Mouse (Mus musculus) frontal cortex, adult (tissue): ENCODE measurements around the gene Tnfsf11.

Source experiments
- ATAC-seq: cut with Nextera tagmentation; 2 replicates; pipeline ENCODE4 v1.9.2; 2017; ENCODE audit warnings: mild to moderate bottlenecking, moderate library complexity, mixed read lengths; ENCODE audit not compliant: low TSS enrichment

The Tnfsf11 gene

DNA sequence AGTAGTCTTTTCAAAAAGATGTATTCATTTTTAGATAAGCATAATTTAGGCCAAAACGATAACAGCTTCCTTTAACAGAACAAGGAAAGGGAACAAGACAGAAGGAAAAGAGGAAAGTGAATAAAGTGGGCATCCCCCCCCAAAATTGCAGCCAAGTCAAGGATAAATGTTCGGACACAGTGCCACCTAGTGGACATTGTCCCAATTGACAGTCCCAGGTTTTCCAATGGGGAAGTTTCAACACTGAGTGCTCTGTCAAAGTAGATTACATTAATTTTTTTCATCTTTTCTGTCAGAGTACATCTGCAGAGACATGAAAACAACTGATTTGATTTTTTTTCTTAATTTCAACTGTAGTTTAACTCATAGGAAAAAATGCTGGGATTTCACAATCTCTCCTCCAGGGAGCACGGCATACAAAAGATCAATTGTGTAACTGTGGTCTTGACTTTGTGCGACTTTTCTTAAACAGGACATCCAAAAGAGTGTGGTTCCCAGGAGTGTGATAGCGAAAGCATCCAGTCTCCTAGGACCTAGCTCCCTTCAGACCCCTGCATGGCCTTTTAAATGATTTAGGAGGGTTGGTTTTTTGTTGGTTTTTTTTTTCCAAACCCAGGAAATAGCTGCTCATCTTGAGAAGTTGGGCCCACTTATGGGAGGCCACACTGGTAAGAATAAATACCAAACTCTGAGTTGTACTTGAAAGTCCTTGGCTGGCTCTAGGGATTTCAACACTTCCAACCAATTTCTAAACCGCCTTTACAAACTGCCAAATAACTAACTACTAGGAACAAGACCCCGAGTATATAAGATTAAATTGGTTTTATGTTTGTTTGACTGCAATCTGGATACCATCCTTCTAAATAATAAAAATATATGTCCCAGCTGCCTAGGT lies 19.7 kb downstream of the Tnfsf11 start:
- ATAC-seq, result 0 out of 2 replicates have a peak, but pooled peaks have one; percentile 41

DNA sequence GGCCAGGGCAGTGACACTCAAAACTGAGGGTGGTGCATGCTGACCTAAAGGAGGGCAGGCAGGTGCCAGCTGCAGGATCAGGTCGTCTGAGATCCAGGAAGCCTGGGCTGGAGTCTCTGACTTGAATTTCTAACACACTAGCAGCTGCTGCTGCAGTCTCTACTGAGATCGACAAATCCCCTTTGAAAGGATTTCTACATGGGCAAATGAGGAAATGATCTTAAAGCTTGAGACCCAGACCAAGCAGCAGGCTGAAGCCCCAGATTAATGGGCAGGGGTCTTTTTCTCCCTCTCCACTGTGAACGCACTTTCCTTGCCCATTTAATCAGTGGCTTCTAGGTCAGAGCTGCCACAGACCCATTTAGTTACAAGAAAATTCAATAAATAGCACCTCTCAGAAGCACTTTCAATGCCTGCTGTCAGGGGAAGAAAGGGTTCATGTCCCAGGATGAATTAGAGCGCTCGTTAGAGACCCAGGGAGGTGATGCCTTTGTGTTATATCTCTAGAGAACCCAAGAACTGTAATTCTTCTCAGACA lies 21.8 kb downstream of the Tnfsf11 start:
- ATAC-seq, result no peak

DNA sequence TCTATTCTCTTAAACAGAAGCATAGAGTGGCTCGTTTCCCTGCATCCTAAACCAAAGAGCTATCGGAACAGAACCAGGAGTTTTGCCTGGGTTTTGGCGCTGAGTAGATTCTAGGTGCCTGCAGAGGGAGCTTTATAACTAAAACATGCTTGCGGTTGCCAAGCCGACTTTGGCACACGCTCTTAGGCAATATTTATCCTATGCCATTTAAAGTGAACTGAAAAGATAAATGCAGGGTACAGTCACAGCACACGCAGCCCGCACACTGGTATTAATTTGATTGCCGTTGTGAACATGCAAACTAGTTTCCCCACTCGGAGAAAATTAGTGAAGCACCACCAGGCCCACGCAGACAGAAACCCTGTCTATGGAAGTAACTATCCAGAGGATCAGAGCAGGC lies 25.4 kb downstream of the Tnfsf11 start:
- peak; percentile 97 for ATAC-seq

DNA sequence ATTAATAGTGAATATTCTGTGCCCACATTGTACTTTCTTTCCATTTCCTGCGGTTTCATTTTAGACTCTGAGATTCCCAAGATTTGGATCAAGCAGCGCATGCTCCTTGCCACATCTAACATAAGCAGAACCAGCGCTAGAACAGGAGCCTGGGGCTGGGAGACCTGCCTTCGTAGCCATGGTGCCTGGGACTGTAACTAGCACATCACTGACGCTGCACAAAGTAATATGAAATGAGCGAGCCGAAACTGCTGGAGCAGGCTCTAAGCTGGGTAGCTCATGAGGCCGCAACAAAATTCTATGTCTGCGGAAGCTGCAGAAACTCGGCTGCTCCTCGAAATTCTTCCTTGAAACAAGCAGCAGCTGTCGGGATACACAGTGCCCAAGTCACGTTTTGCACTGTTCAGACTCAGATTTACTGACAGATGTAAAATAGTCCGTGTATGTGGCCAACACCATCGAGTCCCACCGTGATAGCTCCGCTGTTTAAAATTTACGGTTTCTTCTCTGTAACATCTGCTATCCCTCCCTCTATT lies 31.4 kb downstream of the Tnfsf11 start:
- peak; percentile 86 for ATAC-seq

DNA sequence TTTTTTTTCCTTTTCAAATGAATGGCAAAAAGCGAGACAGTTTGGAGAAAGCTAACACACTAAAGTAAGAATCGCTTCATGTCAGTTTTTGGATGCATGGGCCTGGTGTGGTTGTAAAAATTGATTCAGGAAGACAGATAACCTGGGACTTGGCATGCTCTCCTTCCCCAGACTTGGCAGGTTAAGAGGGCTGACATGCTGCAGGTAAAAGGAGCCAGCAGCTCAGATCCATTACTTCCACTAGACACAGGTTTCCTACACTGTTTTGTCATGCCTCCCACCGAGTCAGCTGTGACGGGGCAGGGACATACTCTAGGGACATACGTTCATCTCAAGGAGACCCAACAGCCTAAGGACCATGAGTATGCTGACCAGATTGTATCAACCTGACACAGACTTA lies 33.0 kb downstream of the Tnfsf11 start:
- ATAC-seq, result no peak

DNA sequence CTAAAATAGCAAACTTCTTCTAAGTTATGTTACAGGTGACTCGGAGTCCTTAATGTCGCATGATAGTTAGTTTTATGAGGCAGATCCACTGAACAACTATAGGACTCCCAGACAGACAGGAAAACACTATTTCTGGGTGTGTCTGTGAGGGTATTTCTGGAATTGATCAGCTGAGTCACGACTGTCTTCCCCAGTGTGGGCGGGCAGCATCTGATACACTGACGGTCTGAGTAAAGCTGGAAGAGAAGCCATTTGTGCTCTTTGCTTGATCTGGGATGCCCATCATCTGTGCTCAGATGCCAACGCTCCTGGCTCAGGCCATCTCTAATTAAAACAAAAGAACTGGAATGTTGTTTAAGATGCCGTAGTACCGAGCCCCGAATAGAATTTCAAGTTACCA lies 33.7 kb downstream of the Tnfsf11 start:
- peak; percentile 84 for ATAC-seq

DNA sequence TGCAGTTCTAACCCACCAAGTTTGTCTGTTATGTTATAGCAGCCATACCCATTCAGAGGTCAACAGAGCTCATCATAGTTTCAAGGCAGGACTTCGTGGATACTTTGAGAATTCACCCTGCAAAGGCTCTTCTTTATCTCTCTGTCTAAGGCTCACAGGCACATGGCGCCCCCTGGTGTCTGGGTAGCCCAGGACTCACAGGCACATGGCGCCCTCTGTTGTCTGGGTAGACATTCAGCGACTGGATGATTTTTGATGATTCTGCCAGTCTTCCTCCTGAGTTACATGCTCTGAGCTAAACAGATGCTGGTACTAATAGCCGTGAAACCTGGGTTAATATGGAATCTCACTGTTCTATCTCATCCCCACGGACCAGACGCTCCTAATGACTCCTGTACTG lies 34.3 kb downstream of the Tnfsf11 start:
- no peak for ATAC-seq

DNA sequence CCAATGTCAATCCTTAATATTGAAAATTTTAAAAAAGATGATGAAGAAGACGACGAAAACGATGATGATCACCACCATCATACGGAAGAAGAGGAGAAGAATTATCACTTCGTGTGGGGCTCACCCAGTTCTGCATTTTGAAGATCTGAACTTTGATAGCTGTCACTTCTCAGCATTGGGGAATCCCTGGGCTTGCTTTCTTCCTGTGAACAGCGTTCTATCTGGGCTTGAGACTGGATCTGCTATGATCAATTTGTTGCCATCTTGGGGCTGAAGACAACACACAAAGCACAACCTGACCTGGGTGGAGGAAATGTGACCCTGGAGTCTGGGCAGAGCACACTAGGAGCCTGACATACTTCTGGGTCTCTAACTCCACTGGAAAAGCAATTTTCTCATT lies 43.0 kb downstream of the Tnfsf11 start:
- ATAC-seq, result no peak

DNA sequence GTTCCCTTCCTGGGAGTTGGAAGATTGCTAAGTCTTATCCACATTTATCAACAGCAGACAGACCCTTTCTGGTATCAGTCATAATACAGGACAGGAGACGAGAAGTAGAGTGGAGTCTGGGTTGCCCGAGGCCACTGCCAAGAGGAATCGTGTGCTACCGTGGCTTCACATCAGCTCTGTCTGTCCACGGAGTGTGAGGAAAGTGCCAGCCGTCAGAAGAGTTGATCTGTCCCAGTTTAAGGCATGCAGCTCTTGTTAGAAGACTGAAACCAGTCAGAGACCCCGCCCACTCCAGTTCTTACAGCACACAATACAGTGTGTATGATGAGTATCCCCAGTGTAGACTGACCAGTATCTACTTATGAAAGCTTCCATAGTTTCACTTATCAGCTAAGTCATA lies 45.2 kb downstream of the Tnfsf11 start:
- ATAC-seq, result no peak

DNA sequence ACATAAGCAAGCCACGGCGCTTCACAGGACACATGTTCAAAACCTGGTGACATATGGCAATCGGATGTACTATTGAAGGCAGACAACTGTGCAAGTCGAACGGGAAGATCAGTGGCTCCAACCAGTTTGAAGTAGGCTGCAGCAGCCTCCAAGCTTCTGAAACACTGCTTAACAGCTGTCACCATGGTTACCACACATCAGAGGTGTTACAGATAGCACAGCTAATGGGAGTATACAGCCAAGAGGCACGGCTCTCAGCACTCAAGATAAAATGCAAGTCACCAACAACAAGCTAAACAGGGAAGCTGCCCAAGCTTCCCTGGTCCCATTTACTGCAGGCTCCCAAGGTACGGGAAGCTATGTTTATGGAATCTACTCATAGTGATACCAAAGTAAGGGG lies 46.6 kb downstream of the Tnfsf11 start:
- no peak for ATAC-seq

DNA sequence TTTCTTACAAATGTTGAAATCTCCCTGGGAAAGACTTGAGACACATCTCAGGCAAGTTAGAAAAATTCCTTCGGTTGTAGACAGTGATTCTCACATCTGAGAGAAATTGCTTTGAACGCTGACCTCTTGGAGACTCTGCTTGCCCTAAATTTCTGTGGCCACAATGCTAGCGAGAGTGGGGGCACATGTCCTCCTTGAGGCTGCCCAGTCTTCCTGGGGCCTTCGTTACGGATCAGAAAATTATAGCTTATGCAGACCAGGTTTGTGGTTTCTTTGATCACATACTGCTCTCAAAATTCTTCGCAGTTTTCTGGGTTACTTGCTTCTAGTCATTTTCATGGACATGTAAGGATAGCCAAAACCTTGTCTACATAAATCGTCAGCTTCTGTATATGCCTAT lies 53.8 kb downstream of the Tnfsf11 start:
- ATAC-seq, result no peak

DNA sequence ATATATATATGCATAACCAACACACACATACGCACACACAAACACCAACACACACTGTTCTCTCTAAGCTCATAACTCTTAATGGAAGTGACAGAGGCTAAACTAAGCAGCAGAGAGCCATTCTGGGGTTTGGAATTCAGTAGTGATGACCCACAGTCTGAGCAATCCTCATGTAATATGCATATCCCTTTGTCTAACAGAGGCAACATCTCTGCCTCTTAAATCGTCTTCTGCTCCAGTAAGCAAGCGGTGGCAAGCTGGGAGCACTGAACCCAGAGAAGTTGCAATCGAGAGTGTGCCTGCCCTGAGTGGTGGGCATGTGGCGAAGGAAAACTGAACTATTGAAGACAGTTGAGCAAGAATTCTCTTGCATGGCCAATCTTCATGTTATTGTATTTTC lies 61.2 kb downstream of the Tnfsf11 start:
- ATAC-seq, result no peak

DNA sequence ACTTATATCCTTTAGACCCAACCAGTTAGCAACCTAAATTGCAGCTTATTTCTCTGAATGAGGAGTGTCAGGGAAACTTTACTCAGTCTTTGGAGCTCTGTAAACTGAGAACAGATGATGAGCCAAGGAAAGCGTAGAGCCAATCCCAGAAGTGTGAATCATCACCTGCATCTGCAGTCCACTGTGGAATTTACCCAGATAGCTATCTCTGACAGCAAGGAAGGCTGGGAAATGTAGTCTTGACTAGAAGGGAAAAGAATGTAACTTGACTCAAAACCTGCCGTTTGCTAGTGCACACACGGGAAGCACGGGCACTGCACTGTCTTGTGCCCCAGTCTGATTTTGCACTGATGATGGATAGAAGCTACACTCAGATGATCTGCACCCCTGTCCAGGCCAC lies 63.0 kb downstream of the Tnfsf11 start:
- ATAC-seq, result peak; percentile 100

DNA sequence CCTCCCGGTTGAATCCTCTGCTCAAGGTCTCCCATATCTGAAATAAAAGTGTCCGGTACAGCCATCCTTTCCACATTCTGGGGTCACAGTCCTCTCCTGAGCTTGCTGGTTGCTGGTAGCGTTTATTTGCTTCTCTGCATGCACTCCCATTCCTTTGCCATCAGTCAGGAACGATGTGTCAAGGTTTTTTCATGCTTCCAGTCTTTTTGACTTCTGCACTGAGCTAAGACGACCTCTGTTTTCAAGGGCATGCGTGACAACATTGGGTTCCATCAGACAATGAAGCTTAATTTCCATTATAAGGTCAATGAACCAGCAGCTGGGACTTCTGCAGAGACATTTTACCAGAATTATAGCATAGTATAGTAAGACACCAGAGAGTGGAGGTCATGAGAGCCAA lies 68.5 kb downstream of the Tnfsf11 start:
- no peak for ATAC-seq

DNA sequence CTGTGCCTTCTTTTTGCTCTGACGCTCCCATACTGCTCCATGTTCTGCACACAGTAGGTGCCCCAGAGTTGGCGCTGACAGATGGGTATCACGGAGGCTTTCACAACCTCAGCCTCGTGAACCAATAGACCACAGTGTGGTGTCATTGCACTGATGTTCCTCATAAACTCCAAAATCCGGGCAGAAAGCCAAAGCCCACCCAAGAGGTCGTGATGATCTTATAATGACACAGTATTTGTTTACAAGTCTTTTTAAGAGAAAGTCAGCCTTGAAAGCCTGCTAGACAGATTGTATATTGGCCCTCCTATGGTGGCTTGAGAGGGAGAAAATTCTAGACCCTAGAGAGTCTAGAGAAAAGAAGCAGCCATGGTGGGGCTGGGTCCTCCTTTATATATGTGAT lies 70.6 kb downstream of the Tnfsf11 start:
- ATAC-seq, result no peak

DNA sequence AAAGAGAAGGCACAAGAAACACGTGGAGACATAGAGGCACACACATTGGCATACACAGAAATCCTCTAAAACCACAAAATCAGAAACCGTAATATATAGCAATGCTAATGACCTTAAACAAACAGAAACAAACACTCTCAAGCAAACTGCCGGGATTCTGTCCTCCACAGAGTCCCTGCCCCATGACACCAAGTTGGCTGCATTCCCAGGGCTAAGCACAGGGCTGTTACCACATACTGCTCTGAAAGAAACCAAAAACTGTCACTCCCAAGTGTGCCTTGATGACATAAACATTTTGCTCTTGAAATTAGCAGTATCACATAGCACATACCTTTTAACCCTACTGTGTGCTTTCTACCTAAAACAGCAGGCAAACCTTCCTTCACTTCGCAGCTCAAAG lies 71.7 kb downstream of the Tnfsf11 start:
- no peak for ATAC-seq

DNA sequence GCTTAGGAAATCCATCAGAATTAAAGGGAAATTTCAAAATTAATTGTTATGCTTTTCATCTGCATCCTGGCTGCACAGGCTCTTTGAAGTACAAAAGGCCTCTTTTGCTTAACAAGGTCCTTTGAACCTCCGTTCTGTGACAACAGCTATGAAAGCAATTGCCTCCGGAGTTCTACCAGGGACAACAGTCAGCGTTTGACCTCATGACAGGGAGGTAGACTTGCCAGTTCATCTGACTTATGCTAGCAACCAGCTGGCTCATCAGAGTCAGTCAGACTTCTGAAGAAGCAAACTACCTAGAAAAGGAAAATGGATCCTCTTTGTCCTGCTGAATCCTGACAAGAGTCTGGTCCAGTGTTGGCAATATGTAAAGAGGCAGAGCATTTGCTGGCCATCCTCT lies 72.5 kb downstream of the Tnfsf11 start:
- ATAC-seq, result no peak

DNA sequence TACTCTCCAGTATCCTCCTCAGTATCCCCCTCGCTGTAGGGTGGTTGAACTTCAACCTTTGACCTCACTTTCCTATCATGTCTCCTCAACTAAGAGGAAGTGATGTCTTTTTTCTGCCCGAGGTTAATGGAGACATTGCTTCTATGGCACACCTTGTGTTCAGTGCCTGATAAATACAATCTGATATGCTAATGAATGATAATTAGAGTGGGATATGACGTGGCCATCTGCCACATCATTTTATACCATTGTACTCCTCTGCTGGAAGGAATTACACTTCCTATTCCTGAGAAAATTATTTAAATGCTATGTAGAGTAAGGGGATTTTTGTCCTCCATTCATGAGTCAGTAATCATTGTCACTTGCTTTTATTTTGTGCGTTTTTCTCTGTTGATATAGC lies 78.8 kb downstream of the Tnfsf11 start:
- ATAC-seq, result no peak
